Mouse (Mus musculus) thymus, postnatal 0 days (tissue): Measurements from ENCODE around the gene Dok4. TPM values are rescaled to one million over a fixed set of nuclear protein-coding genes. Genes with fewer than 3 reads are reported as not detected.

Experiments used
- DNase-seq: peaks from one replicate; pipeline ENCODE4 v3.0.0-alpha.2; 2015; ENCODE audit warnings: low spot score
- polyA plus RNA-seq: library from polyadenylated mRNA; unstranded; fragments of >200 nt; fragmentation: Nextera tagmentation; extraction: Ambion mirVana; gene quantifications from 2 replicates; pipeline ENCODE4 v1.2.1, GENCODE M21; 2015

Gene Dok4
- 3.8 TPM in 2 replicates for polyA plus RNA-seq

DNA sequence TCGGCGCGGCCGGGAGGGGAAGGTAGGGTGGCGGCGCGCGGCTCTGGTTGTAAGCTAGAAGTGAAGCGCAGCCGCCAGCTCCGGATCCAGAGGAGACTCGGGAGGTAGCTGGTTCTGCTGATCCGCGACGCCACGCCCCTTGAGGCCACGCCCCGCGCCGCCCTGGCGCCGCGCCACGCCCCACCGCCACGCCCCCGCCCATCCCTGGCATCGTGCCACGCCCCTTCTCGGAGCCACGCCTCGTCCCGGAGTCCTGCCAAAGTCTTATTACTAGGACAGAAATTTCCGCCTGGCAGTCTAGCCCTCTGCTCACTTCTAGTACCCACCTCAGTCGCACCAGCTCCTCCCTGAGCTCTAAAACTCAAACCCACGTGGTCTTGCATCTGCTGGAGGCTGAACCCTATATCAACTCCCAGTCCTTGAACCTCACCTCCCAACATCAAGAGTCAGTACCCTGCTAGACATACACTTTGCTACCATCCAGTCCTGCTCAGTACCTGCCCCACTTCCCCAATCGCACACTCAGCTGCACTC lies at the start of gene Dok4:
Gene Dok4, minus strand, starts transcription at position 134 of the 534 bp plus-strand sequence.
- DNase-seq, result peak; percentile 75

- DNase-seq, result peak; percentile 50
Measured at GRCm38 (mm10) chr8:94923405-94923804, 47.3 kb upstream of the Dok4 start, which contains the start of gene Adgrg5. Gene Adgrg5 (plus strand): TSS chr8:94923694.

GRCm38 (mm10) chr8:94922602-94923001 lies 46.5 kb upstream of the Dok4 start:
- peak; percentile 34 for DNase-seq

GRCm38 (mm10) chr8:94922176-94922575 lies 46.0 kb upstream of the Dok4 start:
- no peak for DNase-seq

DNA sequence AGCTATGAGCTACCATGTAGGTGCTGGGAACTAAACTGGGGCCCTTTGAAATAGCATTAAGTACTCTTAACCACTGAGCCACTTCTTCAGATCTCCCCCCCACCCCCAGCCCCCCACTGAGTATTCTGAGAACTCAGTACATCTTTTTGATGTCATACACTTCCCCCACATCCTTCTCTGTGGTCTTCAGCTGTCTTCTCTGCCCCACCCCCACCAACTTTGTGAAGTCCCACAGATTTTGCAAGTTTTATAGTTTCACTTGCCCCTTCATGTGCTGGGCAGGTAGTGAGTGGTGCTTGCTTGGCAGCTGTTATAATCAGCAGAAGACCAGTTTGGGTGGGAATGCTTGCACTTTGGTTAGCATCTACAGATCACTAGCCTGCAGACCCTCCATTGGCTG lies 43.1 kb upstream of the Dok4 start:
- peak; percentile 73 for DNase-seq

- DNase-seq, result no peak
Measured at GRCm38 (mm10) chr8:94917851-94918495, 41.8 kb upstream of the Dok4 start, which contains the start of gene Ccdc102a. Gene Ccdc102a (minus strand): TSS chr8:94918098.

GRCm38 (mm10) chr8:94917352-94917751 lies 41.2 kb upstream of the Dok4 start:
- DNase-seq, result peak; percentile 87

DNA sequence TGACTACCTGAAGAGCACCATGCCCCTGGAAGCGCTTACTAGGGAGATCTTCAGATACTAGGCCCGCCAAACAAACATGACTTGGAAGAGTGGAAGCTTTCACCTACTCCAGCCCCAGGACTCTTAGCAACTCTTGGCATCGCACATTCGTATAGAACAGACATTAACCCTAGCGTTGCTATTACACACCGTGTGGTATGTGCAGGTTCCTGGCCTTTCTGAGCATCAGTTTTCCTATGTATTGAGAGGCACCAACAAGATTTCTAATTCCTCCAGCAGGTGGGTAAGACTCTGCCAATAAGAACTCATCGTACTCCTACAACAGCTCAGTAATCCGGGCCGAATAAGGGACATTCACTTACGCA lies 40.8 kb upstream of the Dok4 start:
- DNase-seq, result no peak

GRCm38 (mm10) chr8:94916311-94916959 lies 40.3 kb upstream of the Dok4 start:
- DNase-seq, result no peak

DNA sequence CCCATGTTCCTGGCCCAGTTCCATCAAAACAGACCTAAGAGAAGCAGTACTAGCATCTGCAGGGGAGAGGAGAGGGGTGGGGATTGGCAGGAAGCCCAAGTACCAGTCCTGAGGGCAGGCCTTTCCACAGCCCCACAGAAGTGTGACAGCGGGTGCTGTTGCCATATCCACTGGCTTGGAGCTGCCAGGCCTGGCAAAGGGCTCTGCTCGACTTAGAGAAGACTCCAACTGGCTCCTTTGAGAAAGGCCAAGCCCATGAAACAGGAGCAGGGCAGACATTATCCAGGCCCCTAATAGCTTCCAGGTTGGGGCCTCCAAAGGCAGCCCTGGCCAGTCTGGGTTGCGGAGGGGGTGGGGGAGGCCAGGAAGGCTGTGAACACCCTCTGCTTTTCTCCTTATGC lies 38.6 kb upstream of the Dok4 start:
- DNase-seq, result no peak

DNA sequence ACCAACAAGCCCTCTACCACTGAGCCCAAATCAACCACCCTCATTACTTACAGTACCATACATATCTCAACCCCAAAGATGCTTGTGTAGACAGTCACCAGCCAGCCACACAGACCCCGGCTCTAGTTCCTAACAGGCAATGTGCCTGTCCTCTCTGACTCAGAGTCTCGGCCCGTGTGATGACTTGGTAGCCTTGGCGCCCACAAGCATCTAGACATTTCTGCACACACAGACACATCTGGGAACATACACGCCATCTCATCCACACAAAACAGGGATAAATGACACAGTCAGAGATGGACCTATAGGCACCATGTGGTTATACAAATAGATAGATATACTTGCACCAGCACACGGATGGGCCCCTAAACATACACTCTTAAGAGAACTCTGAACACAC lies 38.1 kb upstream of the Dok4 start:
- DNase-seq, result no peak

DNA sequence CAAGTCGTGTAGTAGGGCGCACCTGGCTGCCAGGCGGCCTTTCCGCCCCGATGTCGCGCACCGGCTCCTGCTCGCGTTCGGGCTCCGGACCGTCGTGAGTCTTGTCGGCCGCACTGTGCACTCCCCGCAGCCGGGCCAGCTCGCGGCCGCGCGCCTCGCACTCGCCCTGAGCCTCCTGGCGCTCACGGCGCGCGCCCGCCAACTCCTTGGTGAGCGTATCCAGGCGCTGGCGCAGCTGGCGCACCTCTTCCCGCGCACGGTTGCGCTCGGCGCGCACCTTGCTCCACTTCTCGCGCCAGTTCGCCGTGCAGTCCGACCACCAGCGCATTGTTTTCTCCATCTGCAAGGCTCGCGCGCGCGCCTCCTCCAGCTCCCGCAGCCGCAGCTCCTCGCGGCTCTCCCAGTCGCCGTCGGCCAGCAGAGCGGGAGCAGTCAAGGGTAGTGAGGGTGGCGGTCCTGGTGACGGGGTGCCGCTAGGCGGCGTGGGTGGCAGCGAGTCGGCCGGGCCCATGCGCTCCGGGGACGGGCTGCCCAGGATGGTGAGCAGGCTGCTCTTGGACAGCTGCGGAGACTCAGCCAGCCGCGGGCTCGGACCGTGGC lies 37.0 kb upstream of the Dok4 start:
- DNase-seq, result no peak

DNA sequence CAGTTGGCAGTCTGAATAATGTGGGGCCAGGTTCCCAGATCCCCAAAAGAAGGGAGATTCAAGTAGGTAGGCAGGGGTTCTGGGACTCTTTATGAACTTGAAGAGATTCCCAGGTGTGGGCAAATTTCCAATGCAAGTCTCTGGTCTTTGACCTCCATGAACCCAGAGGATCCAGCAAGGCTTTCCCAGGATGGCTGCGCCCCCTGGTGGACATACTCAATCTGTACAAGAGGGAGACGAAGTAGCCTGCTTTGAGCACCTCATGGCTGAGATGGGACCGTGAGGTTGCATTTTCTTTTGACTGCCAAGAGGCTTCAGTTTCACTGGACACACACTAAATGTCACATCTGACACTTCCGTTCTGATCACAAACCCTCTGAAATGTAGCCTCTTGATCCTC lies 32.7 kb upstream of the Dok4 start:
- peak; percentile 72 for DNase-seq

- DNase-seq, result no peak
Measured at GRCm38 (mm10) chr8:94907591-94908300, 31.6 kb upstream of the Dok4 start.

- no peak for DNase-seq
Measured at GRCm38 (mm10) chr8:94904450-94905175, 28.5 kb upstream of the Dok4 start.

GRCm38 (mm10) chr8:94903709-94904108 lies 27.6 kb upstream of the Dok4 start:
- no peak for DNase-seq

DNA sequence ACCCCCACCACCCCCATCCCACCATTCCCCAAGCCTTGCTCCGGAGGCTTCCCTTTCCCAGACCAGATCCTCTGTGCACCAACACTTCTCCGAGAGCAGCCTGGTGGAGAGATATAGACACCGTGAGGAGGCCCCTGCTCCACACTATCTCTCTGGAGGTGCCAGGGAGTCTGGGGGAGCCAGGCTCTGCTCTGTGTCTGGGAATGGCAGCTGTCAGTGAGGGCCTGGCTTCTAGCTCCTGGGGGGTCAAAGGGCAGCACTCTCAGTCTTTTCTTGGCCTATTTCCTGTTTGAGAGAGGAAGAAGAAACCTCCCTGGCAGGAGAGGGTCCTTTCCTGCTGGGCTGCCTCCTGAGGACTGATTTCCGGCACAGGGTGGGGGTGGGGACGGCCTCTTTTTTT lies 24.9 kb upstream of the Dok4 start:
- no peak for DNase-seq

- no peak for DNase-seq
Measured at GRCm38 (mm10) chr8:94900617-94901016, 24.5 kb upstream of the Dok4 start.

DNA sequence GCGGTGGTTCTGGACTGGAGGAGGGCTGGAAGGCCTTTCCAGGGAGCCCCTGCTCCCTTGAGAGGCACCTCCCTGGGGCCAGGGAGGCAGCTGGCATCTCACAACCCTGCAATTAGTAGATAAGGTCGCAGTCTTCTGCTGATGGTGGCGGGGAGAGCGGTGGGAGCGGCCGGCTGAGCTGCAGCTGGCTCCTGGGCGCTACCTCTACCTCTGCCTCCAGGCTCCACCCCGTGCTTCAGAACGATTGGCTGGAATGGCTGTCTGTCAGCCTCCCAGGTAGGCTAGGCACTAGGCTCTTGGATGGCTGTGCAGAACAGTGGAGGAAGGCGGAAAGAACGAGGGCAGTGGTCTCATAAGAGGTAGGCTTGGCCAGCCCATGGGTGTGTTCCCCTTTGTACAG lies 23.1 kb upstream of the Dok4 start:
- DNase-seq, result no peak

DNA sequence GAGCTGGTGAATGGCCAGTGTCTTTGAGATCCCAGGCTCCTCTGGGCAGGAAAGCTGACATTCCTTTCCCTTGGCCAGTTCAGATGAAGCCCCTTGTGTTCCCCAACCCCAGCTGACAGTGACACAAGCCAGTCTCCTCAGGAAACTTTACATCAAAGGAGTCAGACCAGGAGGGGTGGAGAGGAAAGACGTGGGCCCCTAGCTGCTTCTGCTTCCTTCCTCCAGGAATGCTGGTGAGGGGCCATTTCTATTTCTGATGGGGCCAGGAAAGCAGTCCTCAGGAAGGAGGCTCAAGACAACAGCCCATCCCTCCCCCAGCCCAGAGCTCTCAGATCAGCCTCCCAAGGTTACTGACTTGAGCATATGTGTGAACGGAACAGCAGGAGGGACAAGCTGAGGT lies 16.8 kb upstream of the Dok4 start:
- no peak for DNase-seq

- DNase-seq, result no peak
Measured at GRCm38 (mm10) chr8:94888383-94889036, 12.4 kb upstream of the Dok4 start.
